Mouse (Mus musculus): Measurements from ENCODE around the gene Rps6kb1. TPM values are rescaled to one million over a fixed set of nuclear protein-coding genes. Genes with fewer than 3 reads are reported as not detected.

Gene Rps6kb1
- total RNA-seq (2021), result 10 to 100 TPM; 34.1 to 38.1 TPM

- intact Hi-C loops (cut with DNase I), result no loop called here
- peak; percentile 99 to 100 for DNase-seq (ENCODE audit: low spot score in 2 of 2)
Observed at GRCm38 (mm10) chr11:86544639-86545299, at the start of gene Rps6kb1, which contains the start of gene Tubd1. TSS of gene Rps6kb1 (minus strand) at chr11:86544805. TSS of gene Tubd1 (plus strand) at chr11:86544991.

- intact Hi-C loops (cut with DNase I), result no loop called here
Observed at GRCm38 (mm10) chr11:86593443-86593842, 48.8 kb upstream of the Rps6kb1 start.

GRCm38 (mm10) chr11:86592993-86593392 lies 48.4 kb upstream of the Rps6kb1 start:
- intact Hi-C loops (cut with DNase I), result no loop called here
- DNase-seq (ENCODE audit: low spot score in 2 of 2), result no peak

More at GRCm38 (mm10) chr11:86593443-86593842, 48.8 kb upstream of the Rps6kb1 start:
- DNase-seq (ENCODE audit: low spot score in 2 of 2), result no peak

- intact Hi-C loops (cut with DNase I), result no loop called here
- DNase-seq (ENCODE audit: low spot score in 2 of 2), result no peak
Observed at GRCm38 (mm10) chr11:86591931-86592616, 47.5 kb upstream of the Rps6kb1 start.

- intact Hi-C loops (cut with DNase I), result no loop called here
- no peak for DNase-seq (ENCODE audit: low spot score in 2 of 2)
Observed at GRCm38 (mm10) chr11:86591301-86591845, 46.8 kb upstream of the Rps6kb1 start.

- intact Hi-C loops (cut with DNase I), result no loop called here
- DNase-seq (ENCODE audit: low spot score in 2 of 2), result peak in 1 of 2 experiments; percentile 85
Observed at GRCm38 (mm10) chr11:86590579-86590978, 46.0 kb upstream of the Rps6kb1 start.

GRCm38 (mm10) chr11:86590066-86590465 lies 45.5 kb upstream of the Rps6kb1 start:
- intact Hi-C loops (cut with DNase I), result no loop called here
- no peak for DNase-seq (ENCODE audit: low spot score in 2 of 2)

- no peak for DNase-seq (ENCODE audit: low spot score in 2 of 2)
Observed at GRCm38 (mm10) chr11:86588583-86589298, 44.1 kb upstream of the Rps6kb1 start.

GRCm38 (mm10) chr11:86587830-86588229 lies 43.2 kb upstream of the Rps6kb1 start:
- intact Hi-C loops (cut with DNase I), result no loop called here

More at GRCm38 (mm10) chr11:86588583-86589298, 44.1 kb upstream of the Rps6kb1 start:
- intact Hi-C loops (cut with DNase I), result no loop called here

GRCm38 (mm10) chr11:86586868-86587792 lies 42.5 kb upstream of the Rps6kb1 start:
- intact Hi-C loops (cut with DNase I), result no loop called here

More at GRCm38 (mm10) chr11:86587830-86588229, 43.2 kb upstream of the Rps6kb1 start:
- DNase-seq (ENCODE audit: low spot score in 2 of 2), result no peak

GRCm38 (mm10) chr11:86586177-86586867 lies 41.7 kb upstream of the Rps6kb1 start:
- DNase-seq (ENCODE audit: low spot score in 2 of 2), result no peak
- intact Hi-C loops (cut with DNase I), result no loop called here

More at GRCm38 (mm10) chr11:86586868-86587792, 42.5 kb upstream of the Rps6kb1 start:
- DNase-seq (ENCODE audit: low spot score in 2 of 2), result peak in 1 of 2 experiments; percentile 20

GRCm38 (mm10) chr11:86585598-86585984 lies 41.0 kb upstream of the Rps6kb1 start:
- no peak for DNase-seq (ENCODE audit: low spot score in 2 of 2)
- intact Hi-C loops (cut with DNase I), result no loop called here

GRCm38 (mm10) chr11:86584898-86585597 lies 40.4 kb upstream of the Rps6kb1 start:
- no peak for DNase-seq (ENCODE audit: low spot score in 2 of 2)
- intact Hi-C loops (cut with DNase I), result no loop called here

- no peak for DNase-seq (ENCODE audit: low spot score in 2 of 2)
- intact Hi-C loops (cut with DNase I), result no loop called here
Observed at GRCm38 (mm10) chr11:86583990-86584897, 39.6 kb upstream of the Rps6kb1 start.

GRCm38 (mm10) chr11:86583313-86583825 lies 38.8 kb upstream of the Rps6kb1 start:
- DNase-seq (ENCODE audit: low spot score in 2 of 2), result no peak
- intact Hi-C loops (cut with DNase I), result no loop called here

GRCm38 (mm10) chr11:86582543-86583260 lies 38.1 kb upstream of the Rps6kb1 start:
- no peak for DNase-seq (ENCODE audit: low spot score in 2 of 2)
- intact Hi-C loops (cut with DNase I), result no loop called here
